Mouse (Mus musculus) midbrain, embryonic 10.5 days (tissue): ENCODE results near the gene Gm44596. TPM values are rescaled to one million over a fixed set of nuclear protein-coding genes. Genes with fewer than 3 reads are reported as not detected.

Experiments used
- DNase-seq: peaks from one replicate; pipeline ENCODE4 v3.0.0-alpha.2; 2017; ENCODE audit warnings: low spot score
- H3K27ac ChIP-seq: fragments of 300-500 bp; sonication (generic); replicated peaks from 2 replicates; pipeline ENCODE4 v1.5.1; 2016; ENCODE audit warnings: mild to moderate bottlenecking
- H3K27me3 ChIP-seq: fragments of 300-500 bp; sonication (generic); 2 replicates; pipeline ENCODE4 v1.6.1; 2016; ENCODE audit warnings: low read depth, mild to moderate bottlenecking; ENCODE audit not compliant: poor library complexity, severe bottlenecking
- H3K36me3 ChIP-seq: fragments of 300-500 bp; sonication (generic); 2 replicates; pipeline ENCODE4 v1.6.1; 2016; ENCODE audit warnings: mild to moderate bottlenecking, moderate library complexity
- H3K4me1 ChIP-seq: fragments of 300-500 bp; sonication (generic); 2 replicates; pipeline ENCODE4 v1.6.1; 2016
- H3K4me3 ChIP-seq: fragments of 300-500 bp; sonication (generic); 2 replicates; pipeline ENCODE4 v1.5.1; 2016; ENCODE audit warnings: mild to moderate bottlenecking, moderate library complexity
- H3K9me3 ChIP-seq: fragments of 300-500 bp; sonication (generic); replicated peaks from 2 replicates; pipeline ENCODE4 v1.6.1; 2016; ENCODE audit warnings: mild to moderate bottlenecking
- WGBS: fragments of 180-500 bp; shearing (Covaris S2); methylation state at CpG from one replicate; pipeline ENCODE4 v1.1.7; 2016; 5-methylcytosine and 5-hydroxymethylcytosine counted together
- polyA plus RNA-seq: library from polyadenylated mRNA; unstranded; fragments of >200 nt; fragmentation: Nextera tagmentation; extraction: Ambion mirVana; gene quantifications from 2 replicates; pipeline ENCODE4 v1.2.1, GENCODE M21; 2016

The Gm44596 gene
- polyA plus RNA-seq, 1 experiment from 2014 or later = not detected

GRCm38 (mm10) chr6:128423496-128424268 is 48.4 kb downstream of the Gm44596 start:
- WGBS = 57% methylated on average over 16 of the region's 16 CpGs
- Histone ChIP-seq H3K27ac (peak overlapping the region; percentile 98), H3K9me3 (no peaks in the 10 kb centered on the region), H3K4me1 (peaks cover 9% of the 10 kb centered on the region), H3K4me3 (peak overlapping the region; percentile 73), H3K36me3 (peaks cover 40% of the 10 kb centered on the region), H3K27me3 (no peaks in the 10 kb centered on the region)
- DNase-seq = no peak

DNA sequence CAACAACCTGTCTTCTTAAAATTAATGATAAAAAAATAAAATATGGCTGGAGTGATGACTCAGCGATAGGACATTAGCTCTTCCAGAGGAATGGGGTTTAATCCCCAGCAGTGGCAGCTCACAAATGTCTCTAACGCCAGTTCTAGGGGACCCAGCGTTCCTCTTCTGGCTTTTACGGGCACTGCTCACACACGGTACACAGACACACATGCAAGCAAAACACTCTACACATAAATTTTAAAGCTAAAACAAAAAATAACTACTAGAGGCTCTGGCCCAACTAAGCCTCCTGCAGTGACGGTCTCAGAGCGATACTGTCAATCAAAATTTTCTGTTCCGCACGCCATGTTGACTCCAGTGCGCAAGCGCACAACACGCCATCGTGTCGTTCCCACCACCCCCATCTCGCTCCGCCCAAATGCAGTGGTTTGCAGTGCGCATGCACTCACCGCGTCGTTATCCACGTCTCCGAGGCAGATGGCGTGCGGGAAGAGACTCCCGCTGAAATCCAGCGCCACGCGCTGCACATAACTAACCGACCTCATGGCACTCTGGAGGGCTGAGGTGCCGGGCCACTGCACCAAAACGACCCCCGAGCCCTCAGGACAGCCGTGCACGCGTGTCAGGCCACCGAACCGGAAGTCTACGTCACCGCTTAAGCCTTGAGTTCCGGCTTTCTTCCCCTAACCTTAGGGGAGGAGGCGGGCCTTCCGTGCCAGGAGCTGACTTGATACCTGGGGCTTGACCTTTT is 49.1 kb downstream of the Gm44596 start, which contains the start of gene Itfg2:
Itfg2 (minus strand) TSS at position 663 of the 751 bp plus-strand sequence.
- Histone ChIP-seq H3K36me3 (peaks cover 44% of the 10 kb centered on the region), H3K27me3 (no peaks in the 10 kb centered on the region), H3K9me3 (no peaks in the 10 kb centered on the region), H3K4me3 (peak within 1 kb of the TSS; percentile 73), H3K27ac (peak within 1 kb of the TSS; percentile 98), H3K4me1 (peaks cover 9% of the 10 kb centered on the region)
- peak; percentile 95 for DNase-seq
- WGBS = 0% methylated on average over 42 of the region's 42 CpGs

GRCm38 (mm10) chr6:128425046-128425445 is 49.7 kb downstream of the Gm44596 start:
- Histone ChIP-seq H3K4me1 (peaks cover 9% of the 10 kb centered on the region), H3K27me3 (no peaks in the 10 kb centered on the region), H3K27ac (peak overlapping the region; percentile 98), H3K36me3 (peaks cover 44% of the 10 kb centered on the region), H3K4me3 (peak overlapping the region; percentile 73), H3K9me3 (no peaks in the 10 kb centered on the region)
- no peak for DNase-seq
- 20% methylated on average over 9 of the region's 9 CpGs for WGBS

- no peaks in the 10 kb centered on the region for H3K27me3 ChIP-seq
- no peak for DNase-seq
- peaks cover 55% of the 10 kb centered on the region for H3K36me3 ChIP-seq
- peaks cover 9% of the 10 kb centered on the region for H3K4me1 ChIP-seq
- H3K9me3 ChIP-seq = no peaks in the 10 kb centered on the region
- H3K27ac ChIP-seq = no peak overlapping the region
- no peak overlapping the region for H3K4me3 ChIP-seq
- 91% methylated on average over 5 of the region's 5 CpGs for WGBS
These were observed 52.3 kb downstream of the Gm44596 start for GRCm38 (mm10) chr6:128427571-128427970.

DNA sequence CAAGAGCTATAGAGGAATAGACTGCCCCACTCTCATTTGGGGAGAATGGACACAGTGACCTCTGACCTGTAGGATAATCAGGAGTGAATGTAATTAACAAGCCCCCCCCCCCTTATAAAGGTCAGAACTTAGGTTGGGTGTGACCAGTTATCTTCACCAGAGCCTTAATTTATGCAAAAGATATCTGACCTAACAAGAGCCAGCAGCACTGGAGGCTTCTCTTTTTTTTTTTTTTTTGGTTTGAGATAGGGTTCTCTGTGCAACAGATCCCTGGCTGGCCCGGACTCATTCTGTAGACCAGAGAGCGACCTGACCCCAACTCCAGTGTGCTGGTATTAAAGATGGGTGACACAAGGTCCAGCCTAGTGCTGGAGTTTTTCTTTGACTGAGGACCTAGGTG is 54.0 kb downstream of the Gm44596 start:
- Histone ChIP-seq H3K27ac (no peak overlapping the region), H3K27me3 (no peaks in the 10 kb centered on the region), H3K36me3 (peaks cover 73% of the 10 kb centered on the region), H3K4me3 (no peak overlapping the region), H3K9me3 (no peaks in the 10 kb centered on the region), H3K4me1 (0 out of 2 replicates have a peak, but pooled peaks cover 3% of the 10 kb centered on the region)
- no peak for DNase-seq
- 95% methylated on average over 2 of the region's 2 CpGs for WGBS

DNA sequence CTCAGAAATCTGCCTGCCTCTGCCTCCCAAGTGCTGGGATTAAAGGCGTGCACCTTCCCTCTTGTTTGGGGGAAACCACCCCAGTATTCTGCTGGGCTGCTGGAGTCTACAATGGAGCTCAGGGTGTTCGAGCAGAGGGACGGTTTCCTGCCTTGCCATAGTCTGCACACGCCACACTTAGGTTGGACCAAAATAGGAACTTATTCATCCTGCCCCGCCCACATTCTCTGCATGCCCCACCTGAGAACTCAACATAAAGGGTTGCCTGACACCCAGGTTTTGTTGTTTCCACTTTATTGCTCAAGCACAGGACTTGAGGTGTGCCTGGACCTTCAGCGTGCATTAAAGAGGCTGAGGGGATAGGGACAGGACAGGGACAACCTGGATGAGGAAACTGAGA is 54.5 kb downstream of the Gm44596 start:
- H3K9me3 ChIP-seq = no peaks in the 10 kb centered on the region
- H3K4me1 ChIP-seq = 0 out of 2 replicates have a peak, but pooled peaks cover 3% of the 10 kb centered on the region
- no peak overlapping the region for H3K27ac ChIP-seq
- H3K36me3 ChIP-seq = peaks cover 78% of the 10 kb centered on the region
- DNase-seq = no peak
- no peak overlapping the region for H3K4me3 ChIP-seq
- no peaks in the 10 kb centered on the region for H3K27me3 ChIP-seq
- 95% methylated on average over 6 of the region's 6 CpGs for WGBS

GRCm38 (mm10) chr6:128432356-128432915 is 57.1 kb downstream of the Gm44596 start:
- no peak for DNase-seq
- Histone ChIP-seq H3K36me3 (peaks cover 93% of the 10 kb centered on the region), H3K27ac (no peak overlapping the region), H3K9me3 (no peaks in the 10 kb centered on the region), H3K27me3 (no peaks in the 10 kb centered on the region), H3K4me3 (no peak overlapping the region), H3K4me1 (peaks cover 16% of the 10 kb centered on the region)
- WGBS = 94% methylated on average over 13 of the region's 13 CpGs

DNA sequence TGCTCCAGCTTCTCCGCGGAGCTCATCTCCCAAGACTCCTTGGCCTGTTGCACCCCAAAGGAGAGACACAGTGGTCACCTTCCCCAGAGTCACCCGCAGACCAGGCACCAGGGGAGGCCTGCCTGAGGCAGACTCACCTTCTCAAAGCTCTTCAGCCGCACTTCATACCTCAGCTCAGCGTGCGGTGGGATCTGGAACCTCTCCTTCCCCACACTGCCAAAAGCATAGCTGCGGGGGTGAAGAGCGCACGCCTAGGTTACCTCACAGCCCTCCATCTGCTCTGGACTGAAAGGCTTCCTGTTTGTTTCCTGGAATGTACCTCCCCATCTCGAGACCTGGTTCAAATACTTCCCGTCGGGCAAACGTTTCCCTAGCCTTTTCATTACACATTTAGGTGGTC is 58.3 kb downstream of the Gm44596 start:
- WGBS = 94% methylated on average over 13 of the region's 13 CpGs
- H3K36me3 ChIP-seq = peaks cover 82% of the 10 kb centered on the region
- H3K4me1 ChIP-seq = peaks cover 16% of the 10 kb centered on the region
- DNase-seq = no peak
- no peak overlapping the region for H3K4me3 ChIP-seq
- no peak overlapping the region for H3K27ac ChIP-seq
- H3K9me3 ChIP-seq = no peaks in the 10 kb centered on the region
- H3K27me3 ChIP-seq = no peaks in the 10 kb centered on the region

- H3K9me3 ChIP-seq = no peaks in the 10 kb centered on the region
- peaks cover 16% of the 10 kb centered on the region for H3K27me3 ChIP-seq
- no peak overlapping the region for H3K27ac ChIP-seq
- peaks cover 21% of the 10 kb centered on the region for H3K4me1 ChIP-seq
- 92% methylated on average over 5 of the region's 5 CpGs for WGBS
- no peak for DNase-seq
- H3K4me3 ChIP-seq = peak overlapping the region; percentile 1; the same call in 1 of the 2 replicates
- peaks cover 62% of the 10 kb centered on the region for H3K36me3 ChIP-seq
These were observed 60.2 kb downstream of the Gm44596 start for GRCm38 (mm10) chr6:128435474-128435873.

GRCm38 (mm10) chr6:128436356-128437005 is 61.2 kb downstream of the Gm44596 start:
- Histone ChIP-seq H3K27ac (peak overlapping the region; percentile 99), H3K4me3 (peak overlapping the region; percentile 97), H3K4me1 (peaks cover 21% of the 10 kb centered on the region), H3K36me3 (peaks cover 52% of the 10 kb centered on the region), H3K27me3 (peaks cover 17% of the 10 kb centered on the region), H3K9me3 (no peaks in the 10 kb centered on the region)
- WGBS = 90% methylated on average over 8 of the region's 8 CpGs
- no peak for DNase-seq

DNA sequence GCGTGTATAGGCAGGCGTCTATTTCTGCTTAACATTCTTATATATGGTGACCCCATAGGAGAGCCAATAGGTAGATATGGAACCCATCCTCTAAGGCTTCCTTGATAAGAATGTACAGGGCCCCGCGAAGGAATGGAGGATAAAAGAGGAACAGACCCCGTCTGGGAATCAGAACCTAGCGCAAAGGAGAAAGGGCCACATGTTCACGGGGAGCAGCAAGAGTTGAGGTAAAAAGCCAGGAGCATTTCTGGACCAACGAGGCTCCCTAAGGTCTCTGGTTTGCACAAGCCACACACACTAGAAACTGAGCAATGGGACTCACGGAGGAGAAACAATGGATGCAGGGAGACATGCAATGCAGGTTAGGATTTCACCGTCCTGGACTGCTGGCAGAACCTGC is 62.0 kb downstream of the Gm44596 start:
- H3K9me3 ChIP-seq = no peaks in the 10 kb centered on the region
- DNase-seq = no peak
- peak overlapping the region; percentile 97 for H3K4me3 ChIP-seq
- H3K36me3 ChIP-seq = peaks cover 44% of the 10 kb centered on the region
- 7% methylated on average over 10 of the region's 10 CpGs for WGBS
- H3K4me1 ChIP-seq = peaks cover 21% of the 10 kb centered on the region
- peaks cover 17% of the 10 kb centered on the region for H3K27me3 ChIP-seq
- H3K27ac ChIP-seq = peak overlapping the region; percentile 99

GRCm38 (mm10) chr6:128437731-128438316 is 62.5 kb downstream of the Gm44596 start:
- WGBS = under 1% methylated on average over 52 of the region's 52 CpGs
- Histone ChIP-seq H3K4me1 (peaks cover 21% of the 10 kb centered on the region), H3K27me3 (peaks cover 17% of the 10 kb centered on the region), H3K4me3 (peak overlapping the region; percentile 97), H3K27ac (peak overlapping the region; percentile 99), H3K9me3 (no peaks in the 10 kb centered on the region), H3K36me3 (peaks cover 39% of the 10 kb centered on the region)
- peak; percentile 81 for DNase-seq
